Mouse (Mus musculus) intestine, embryonic 14.5 days (tissue): ENCODE results near the gene Rnls. TPM values are rescaled to one million over a fixed set of nuclear protein-coding genes. Genes with fewer than 3 reads are reported as not detected.

Experiments
- ATAC-seq: fragments of 200-750 bp; cut with Nextera tagmentation; replicated peaks from 2 replicates; pipeline ENCODE4 v1.8.0; 2017; ENCODE audit warnings: low read depth, moderate number of reproducible peaks, moderate TSS enrichment, moderate library complexity; ENCODE audit not compliant: low FRiP score, low TSS enrichment
- DNase-seq: peaks from one replicate; pipeline ENCODE4 v3.0.0-alpha.2; 2018; ENCODE audit warnings: low spot score
- H3K27ac ChIP-seq: fragments of 300-500 bp; sonication (generic); 2 replicates; pipeline ENCODE4 v1.5.1; 2014; ENCODE audit warnings: low read depth, mild to moderate bottlenecking, control low read depth
- H3K27me3 ChIP-seq: fragments of 300-500 bp; sonication (generic); replicated peaks from 2 replicates; pipeline ENCODE4 v1.6.1; 2014; ENCODE audit warnings: low read length, control low read depth; ENCODE audit not compliant: control insufficient read depth, insufficient read depth
- H3K36me3 ChIP-seq: fragments of 300-500 bp; sonication (generic); 2 replicates; pipeline ENCODE4 v1.6.1; 2014; ENCODE audit warnings: low read length, control low read depth; ENCODE audit not compliant: control insufficient read depth, insufficient read depth
- H3K4me1 ChIP-seq: fragments of 300-500 bp; sonication (generic); replicated peaks from 2 replicates; pipeline ENCODE4 v1.6.1; 2014; ENCODE audit warnings: low read length, control low read depth, mixed read lengths; ENCODE audit not compliant: control insufficient read depth, insufficient read depth
- H3K4me2 ChIP-seq: fragments of 300-500 bp; sonication (generic); 2 replicates; pipeline ENCODE4 v1.6.1; 2014; ENCODE audit warnings: low read length
- H3K4me3 ChIP-seq: fragments of 300-500 bp; sonication (generic); 2 replicates; pipeline ENCODE4 v1.5.1; 2014; ENCODE audit warnings: low read depth, low read length, control low read depth, mixed read lengths
- H3K9ac ChIP-seq: fragments of 300-500 bp; sonication (generic); 2 replicates; pipeline ENCODE4 v1.6.1; 2014; ENCODE audit warnings: mild to moderate bottlenecking, low read length
- H3K9me3 ChIP-seq: fragments of 300-500 bp; sonication (generic); 2 replicates; pipeline ENCODE4 v1.6.1; 2016; ENCODE audit warnings: low read length, control low read depth; ENCODE audit not compliant: control insufficient read depth
- WGBS: fragments of 180-500 bp; shearing (Covaris S2); extraction: QIAGEN DNeasy Blood & Tissue Kit; methylation state at CpG from one replicate; pipeline ENCODE4 v1.1.7; 2014; 5-methylcytosine and 5-hydroxymethylcytosine counted together
- polyA plus RNA-seq: library from polyadenylated mRNA; unstranded; fragments of >200 nt; fragmentation: Nextera tagmentation; extraction: Ambion mirVana; gene quantifications from 2 replicates; pipeline ENCODE4 v1.2.1, GENCODE M21; 2014

Rnls gene
- polyA plus RNA-seq, 1 experiment from 2014 or later: 6.4 TPM

- Histone ChIP-seq H3K4me1 (peaks cover 11% of the 10 kb centered on the region; the same call in 1 of the 2 replicates), H3K4me3 (no peak overlapping the region), H3K27me3 (no peaks in the 10 kb centered on the region), H3K4me2 (no peak overlapping the region), H3K36me3 (no peaks in the 10 kb centered on the region), H3K9me3 (no peaks in the 10 kb centered on the region), H3K27ac (no peak overlapping the region), H3K9ac (no peak overlapping the region)
- 73% methylated on average over 13 of the region's 13 CpGs for WGBS
- ATAC-seq: no peak
- peak; percentile 47 for DNase-seq
Measured at GRCm38 (mm10) chr19:33101093-33102007, 290.7 kb downstream of the Rnls start.

GRCm38 (mm10) chr19:33100598-33100997, 291.5 kb downstream of the Rnls start:
- Histone ChIP-seq H3K9me3 (no peaks in the 10 kb centered on the region), H3K4me2 (no peak overlapping the region), H3K4me3 (no peak overlapping the region), H3K36me3 (no peaks in the 10 kb centered on the region), H3K27ac (no peak overlapping the region), H3K27me3 (no peaks in the 10 kb centered on the region), H3K9ac (no peak overlapping the region), H3K4me1 (peaks cover 11% of the 10 kb centered on the region; the same call in 1 of the 2 replicates)
- no peak for ATAC-seq
- WGBS: 76% methylated on average over 3 of the region's 3 CpGs
- DNase-seq: peak; percentile 33

- no peak overlapping the region for H3K9ac ChIP-seq
- H3K9me3 ChIP-seq: no peaks in the 10 kb centered on the region
- H3K27ac ChIP-seq: no peak overlapping the region
- WGBS: 60% methylated on average over 4 of the region's 4 CpGs
- ATAC-seq: 0 out of 2 replicates have a peak, but pooled peaks have one; percentile 15
- H3K27me3 ChIP-seq: no peaks in the 10 kb centered on the region
- no peaks in the 10 kb centered on the region for H3K36me3 ChIP-seq
- peaks cover 11% of the 10 kb centered on the region; the same call in 1 of the 2 replicates for H3K4me1 ChIP-seq
- no peak overlapping the region for H3K4me2 ChIP-seq
- peak; percentile 53 for DNase-seq
- no peak overlapping the region for H3K4me3 ChIP-seq
Measured at GRCm38 (mm10) chr19:33100031-33100430, 292.1 kb downstream of the Rnls start.

GRCm38 (mm10) chr19:33099201-33099788, 292.8 kb downstream of the Rnls start:
- Histone ChIP-seq H3K4me2 (no peak overlapping the region), H3K36me3 (no peaks in the 10 kb centered on the region), H3K27me3 (no peaks in the 10 kb centered on the region), H3K9me3 (no peaks in the 10 kb centered on the region), H3K4me3 (no peak overlapping the region), H3K27ac (no peak overlapping the region), H3K4me1 (peaks cover 11% of the 10 kb centered on the region; the same call in 1 of the 2 replicates), H3K9ac (no peak overlapping the region)
- ATAC-seq: no peak
- DNase-seq: peak; percentile 42
- WGBS: 74% methylated on average over 9 of the region's 9 CpGs

- H3K4me3 ChIP-seq: no peak overlapping the region
- ATAC-seq (no peak), DNase-seq (peak; percentile 27)
- H3K9ac ChIP-seq: no peak overlapping the region
- WGBS: 59% methylated on average over 3 of the region's 3 CpGs
- H3K9me3 ChIP-seq: no peaks in the 10 kb centered on the region
- H3K4me2 ChIP-seq: no peak overlapping the region
- H3K36me3 ChIP-seq: no peaks in the 10 kb centered on the region
- H3K4me1 ChIP-seq: peaks cover 11% of the 10 kb centered on the region; the same call in 1 of the 2 replicates
- no peaks in the 10 kb centered on the region for H3K27me3 ChIP-seq
- H3K27ac ChIP-seq: no peak overlapping the region
Measured at GRCm38 (mm10) chr19:33097691-33098090, 294.4 kb downstream of the Rnls start.

GRCm38 (mm10) chr19:33096581-33096980, 295.5 kb downstream of the Rnls start:
- WGBS: 94% methylated on average over 5 of the region's 5 CpGs
- Histone ChIP-seq H3K4me1 (peaks cover 7% of the 10 kb centered on the region; the same call in 1 of the 2 replicates), H3K4me3 (no peak overlapping the region), H3K9me3 (no peaks in the 10 kb centered on the region), H3K4me2 (no peak overlapping the region), H3K27ac (no peak overlapping the region), H3K36me3 (no peaks in the 10 kb centered on the region), H3K9ac (no peak overlapping the region), H3K27me3 (no peaks in the 10 kb centered on the region)
- DNase-seq (peak; percentile 42), ATAC-seq (no peak)

- DNase-seq (peak; percentile 10), ATAC-seq (no peak)
- H3K4me2 ChIP-seq: no peak overlapping the region
- no peak overlapping the region for H3K27ac ChIP-seq
- H3K36me3 ChIP-seq: no peaks in the 10 kb centered on the region
- no peak overlapping the region for H3K4me3 ChIP-seq
- H3K9me3 ChIP-seq: no peaks in the 10 kb centered on the region
- no peak overlapping the region for H3K9ac ChIP-seq
- H3K4me1 ChIP-seq: no peaks in the 10 kb centered on the region
- H3K27me3 ChIP-seq: no peaks in the 10 kb centered on the region
Measured at GRCm38 (mm10) chr19:33092575-33092974, 299.5 kb downstream of the Rnls start.

- H3K27ac ChIP-seq: no peak overlapping the region
- 35% methylated on average over 3 of the region's 3 CpGs for WGBS
Measured at GRCm38 (mm10) chr19:33091324-33091723, 300.8 kb downstream of the Rnls start.

More at GRCm38 (mm10) chr19:33091324-33091723, 300.8 kb downstream of the Rnls start:
- ATAC-seq: no peak
- no peaks in the 10 kb centered on the region for H3K36me3 ChIP-seq
- DNase-seq: no peak
- no peaks in the 10 kb centered on the region for H3K9me3 ChIP-seq
- H3K9ac ChIP-seq: no peak overlapping the region
- H3K4me3 ChIP-seq: no peak overlapping the region
- no peak overlapping the region for H3K4me2 ChIP-seq
- H3K4me1 ChIP-seq: no peaks in the 10 kb centered on the region
- H3K27me3 ChIP-seq: no peaks in the 10 kb centered on the region
